Mouse (Mus musculus): Measurements from ENCODE around the gene Ttc7b. TPM values are rescaled to one million over a fixed set of nuclear protein-coding genes. Genes with fewer than 3 reads are reported as not detected.

Gene Ttc7b
- total and polyA plus RNA-seq, 3 experiments, result 11.7 to 23.7 TPM; not detected in 1

DNA sequence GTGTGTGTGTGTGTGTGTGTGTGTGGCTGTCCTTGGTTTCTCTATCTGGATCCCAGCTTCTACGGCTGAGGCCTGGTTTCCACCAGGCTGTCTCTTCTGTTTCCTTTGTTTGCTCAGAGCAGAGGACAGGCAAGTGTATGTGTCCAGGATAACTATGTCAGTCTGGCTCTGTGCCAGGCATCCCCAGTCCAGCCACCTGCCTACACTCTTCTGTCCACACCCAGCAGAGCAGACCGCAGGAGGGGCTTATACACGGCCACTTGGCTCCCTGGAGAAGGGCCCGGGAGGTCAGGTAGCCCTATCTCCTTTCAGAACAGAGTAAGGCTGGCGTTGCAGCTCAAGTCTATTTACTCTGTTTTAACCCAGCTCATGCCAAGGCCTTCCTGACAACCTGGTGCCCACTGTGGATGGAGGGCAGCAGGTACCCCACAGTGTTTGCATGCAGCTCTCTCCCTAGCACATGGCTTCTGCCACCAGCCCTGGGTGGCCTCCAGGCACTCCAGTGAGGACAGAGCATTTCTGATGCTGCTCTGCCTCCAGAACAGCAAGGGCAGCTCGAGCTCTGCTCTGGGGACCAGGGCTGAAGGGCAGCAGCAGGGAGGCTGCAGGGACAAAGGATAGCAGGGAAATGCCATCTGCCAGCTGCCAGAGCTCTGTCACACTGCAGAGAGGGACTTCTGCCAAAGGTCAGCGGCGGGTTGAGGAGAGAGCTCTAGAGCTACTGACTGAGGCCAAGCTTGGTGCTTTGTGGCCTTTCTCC is 212.9 kb downstream of the Ttc7b start (continued):
- no peak for TF ChIP-seq POLR2A (IDR thresholded peaks at IDR 0.05; ENCODE audit: control insufficient read depth in 1 of 2, insufficient read depth in 1 of 2, low read depth in 1 of 2, low read length in 2 of 2, poor library complexity in 1 of 2)

- TF ChIP-seq ZNF384 (IDR thresholded peaks at IDR 0.05; ENCODE audit: low read depth, low read length) (no peak), MEF2A (IDR thresholded peaks at IDR 0.05; ENCODE audit: extremely low read depth, insufficient replicate concordance, low read depth, low read length, poor library complexity, severe bottlenecking) (no peak), MYB (IDR thresholded peaks at IDR 0.05; ENCODE audit: low read depth, low read length) (no peak), USF2 (IDR thresholded peaks at IDR 0.05; ENCODE audit: borderline replicate concordance in 1 of 2, insufficient read depth in 1 of 2, low read depth in 1 of 2, low read length in 2 of 2) (no peak), UBTF (IDR thresholded peaks at IDR 0.05; ENCODE audit: borderline replicate concordance, insufficient read depth, low read depth, low read length) (no peak), GABPA (IDR thresholded peaks at IDR 0.05; ENCODE audit: low read depth, low read length) (no peak), ETS1 (IDR thresholded peaks at IDR 0.05; ENCODE audit: low read depth, low read length) (no peak), POLR2AphosphoS5 (IDR thresholded peaks at IDR 0.05; ENCODE audit: borderline replicate concordance, low read depth, low read length) (no peak), CHD1 (IDR thresholded peaks at IDR 0.05; ENCODE audit: low read depth, low read length) (no peak), TBP (IDR thresholded peaks at IDR 0.05; ENCODE audit: low read depth, low read length) (no peak), NRF1 (IDR thresholded peaks at IDR 0.05; ENCODE audit: insufficient read depth, low read depth, low read length, poor library complexity, severe bottlenecking) (no peak), KAT2A (conservative IDR thresholded peaks at IDR 0.05; ENCODE audit: low read depth, low read length) (no peak), MAX (IDR thresholded peaks at IDR 0.05; ENCODE audit: low read length) (no peak), USF1 (IDR thresholded peaks at IDR 0.05; ENCODE audit: low read depth, low read length) (no peak), MAZ (IDR thresholded peaks at IDR 0.05; ENCODE audit: low read depth, low read length) (no peak), ZC3H11A (IDR thresholded peaks at IDR 0.05; ENCODE audit: low read depth, low read length) (no peak), RCOR1 (IDR thresholded peaks at IDR 0.05; ENCODE audit: low read depth, low read length) (no peak), SIN3A (IDR thresholded peaks at IDR 0.05; ENCODE audit: low read length) (no peak)
- Histone ChIP-seq H3K4me1 (ENCODE audit: control insufficient read depth in 1 of 2, insufficient read depth in 2 of 2, low read length in 2 of 2) (no peaks in the 10 kb centered on the region), H3K79me2 (ENCODE audit: control insufficient read depth, insufficient read depth, low read length, poor library complexity) (no peaks in the 10 kb centered on the region), H3K27me3 (ENCODE audit: control insufficient read depth in 1 of 2, insufficient read depth in 2 of 2, low read length in 2 of 2) (no peaks in the 10 kb centered on the region), H3K9ac (ENCODE audit: control insufficient read depth, low read depth, low read length, poor library complexity, severe bottlenecking) (no peak overlapping the region), H3K36me3 (ENCODE audit: control insufficient read depth in 1 of 2, insufficient read depth in 2 of 2, low read length in 2 of 2) (no peaks in the 10 kb centered on the region), H3K4me3 (ENCODE audit: control insufficient read depth in 1 of 2, insufficient read depth in 1 of 2, low read depth in 2 of 2, low read length in 2 of 2) (no peak overlapping the region), H3K9me3 (replicated peaks; ENCODE audit: insufficient read depth, low read length) (no peaks in the 10 kb centered on the region), H3K27ac (ENCODE audit: control insufficient read depth, low read depth, low read length) (no peak overlapping the region)
- DNase-seq (ENCODE audit: low read depth, low spot score), result no peak
Measured at GRCm38 (mm10) chr12:100306336-100306735, 214.3 kb downstream of the Ttc7b start.
